Mouse (Mus musculus) midbrain, embryonic 16.5 days (tissue): Measurements from ENCODE around the gene Sox6. TPM values are rescaled to one million over a fixed set of nuclear protein-coding genes. Genes with fewer than 3 reads are reported as not detected.
A peak's percentile ranks its signal among the peaks of the same experiment; 100 is the strongest.
"Not testable (repeated sequence)": the region's sequence is repeated elsewhere in the genome, so short reads cannot be mapped to it uniquely, and the experiment has no call there.

ENCODE experiments used
- ATAC-seq: fragments of 200-750 bp; cut with Nextera tagmentation; 2 replicates; pipeline ENCODE4 v1.8.0; 2017; ENCODE audit warnings: moderate TSS enrichment
- H3K27ac ChIP-seq: fragments of 300-500 bp; sonication (generic); 2 replicates; pipeline ENCODE4 v1.5.1; 2014; ENCODE audit warnings: mild to moderate bottlenecking, low read length, mixed read lengths
- H3K27me3 ChIP-seq: fragments of 300-500 bp; sonication (generic); 2 replicates; pipeline ENCODE4 v1.6.1; 2014; ENCODE audit warnings: low read depth, low read length, mixed read lengths; ENCODE audit not compliant: control insufficient read depth, insufficient read depth
- H3K36me3 ChIP-seq: fragments of 300-500 bp; sonication (generic); 2 replicates; pipeline ENCODE4 v1.6.1; 2014; ENCODE audit warnings: mild to moderate bottlenecking, low read length, moderate library complexity, mixed read lengths; ENCODE audit not compliant: control insufficient read depth, insufficient read depth
- H3K4me1 ChIP-seq: fragments of 300-500 bp; sonication (generic); 2 replicates; pipeline ENCODE4 v1.6.1; 2014; ENCODE audit warnings: mild to moderate bottlenecking, low read length, mixed read lengths; ENCODE audit not compliant: control insufficient read depth, insufficient read depth
- H3K4me2 ChIP-seq: fragments of 300-500 bp; sonication (generic); 2 replicates; pipeline ENCODE4 v1.6.1; 2014; ENCODE audit warnings: mild to moderate bottlenecking, low read length, mixed read lengths
- H3K4me3 ChIP-seq: fragments of 300-500 bp; sonication (generic); 2 replicates; pipeline ENCODE4 v1.5.1; 2014; ENCODE audit warnings: low read depth, mild to moderate bottlenecking, low read length, moderate library complexity, mixed read lengths
- H3K9ac ChIP-seq: fragments of 300-500 bp; sonication (generic); 2 replicates; pipeline ENCODE4 v1.6.1; 2014; ENCODE audit warnings: low read depth, low read length, mixed read lengths
- H3K9me3 ChIP-seq: fragments of 300-500 bp; sonication (generic); replicated peaks from 2 replicates; pipeline ENCODE4 v1.6.1; 2014; ENCODE audit warnings: mild to moderate bottlenecking, low read length, mixed read lengths; ENCODE audit not compliant: control insufficient read depth, poor library complexity, severe bottlenecking
- WGBS: fragments of 180-500 bp; shearing (Covaris S2); extraction: QIAGEN DNeasy Blood & Tissue Kit; methylation state at CpG from one replicate; pipeline ENCODE4 v1.1.7; 2014; 5-methylcytosine and 5-hydroxymethylcytosine counted together
- polyA plus RNA-seq: library from polyadenylated mRNA; unstranded; fragments of >200 nt; fragmentation: Nextera tagmentation; extraction: Ambion mirVana; gene quantifications from 2 replicates; pipeline ENCODE4 v1.2.1, GENCODE M21; 2015

Sox6 gene
- polyA plus RNA-seq, 1 experiment from 2014 or later, result 47.2 TPM

DNA sequence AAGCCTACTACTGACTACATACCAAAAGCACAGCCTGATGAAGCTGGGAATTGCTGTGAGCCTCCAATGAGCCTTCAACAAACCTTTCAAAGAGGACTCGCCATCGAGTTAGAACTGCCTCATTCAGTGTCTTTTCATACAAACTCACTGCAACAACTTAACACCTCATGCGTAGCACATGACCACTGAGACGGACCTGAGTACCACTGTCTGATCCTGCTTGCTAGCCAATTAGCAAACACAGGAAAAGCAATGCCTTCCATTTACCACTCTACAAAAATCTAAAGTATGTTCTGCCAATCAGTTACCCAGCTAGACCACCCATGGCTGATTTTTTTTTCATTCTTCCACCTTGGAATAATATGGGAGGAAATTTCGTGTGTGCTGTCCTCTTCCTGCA, 414.1 kb downstream of the Sox6 start:
- H3K4me2 ChIP-seq, result no peak overlapping the region
- no peak for ATAC-seq
- WGBS, result 41% methylated on average over 5 of the region's 5 CpGs
- H3K9me3 ChIP-seq, result no peaks in the 10 kb centered on the region
- peaks cover 7% of the 10 kb centered on the region for H3K4me1 ChIP-seq
- H3K4me3 ChIP-seq, result no peak overlapping the region
- no peak overlapping the region for H3K9ac ChIP-seq
- H3K27ac ChIP-seq, result peak overlapping the region; percentile 38; the same call in 1 of the 2 replicates
- H3K27me3 ChIP-seq, result no peaks in the 10 kb centered on the region
- no peaks in the 10 kb centered on the region for H3K36me3 ChIP-seq

DNA sequence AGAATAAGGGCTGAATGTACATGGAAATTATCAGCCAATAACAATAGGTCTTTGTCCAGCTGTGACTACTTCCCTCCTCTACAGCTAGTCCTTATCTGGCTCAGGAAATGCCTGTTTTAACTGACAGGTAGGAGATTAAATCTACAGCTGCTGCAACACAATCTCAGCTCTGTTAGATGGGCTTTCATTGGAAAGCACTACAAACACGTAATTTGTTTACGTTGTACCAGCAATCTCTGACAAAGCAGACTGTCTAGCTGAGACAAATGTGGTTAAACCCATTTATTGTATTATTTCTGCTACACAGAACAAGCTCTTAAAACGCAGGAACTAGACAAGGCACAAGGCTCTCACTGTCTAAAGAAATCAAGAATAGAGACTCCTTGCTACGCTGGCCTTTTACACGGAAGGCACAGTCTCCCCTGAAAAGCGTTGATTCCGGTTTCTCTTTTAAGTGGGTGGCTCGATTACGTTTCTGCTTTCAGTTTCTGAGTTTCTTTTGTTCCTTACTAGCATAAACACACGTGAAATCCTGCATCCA, 422.8 kb downstream of the Sox6 start:
- Histone ChIP-seq H3K9me3 (no peaks in the 10 kb centered on the region), H3K9ac (peak overlapping the region; percentile 42; the same call in 1 of the 2 replicates), H3K4me3 (no peak overlapping the region), H3K27ac (peak overlapping the region; percentile 53; the same call in 1 of the 2 replicates), H3K4me2 (peak overlapping the region; percentile 30), H3K27me3 (no peaks in the 10 kb centered on the region), H3K4me1 (peaks cover 3% of the 10 kb centered on the region; the same call in 1 of the 2 replicates), H3K36me3 (no peaks in the 10 kb centered on the region)
- 21% methylated on average over 10 of the region's 10 CpGs for WGBS
- ATAC-seq, result no peak

DNA sequence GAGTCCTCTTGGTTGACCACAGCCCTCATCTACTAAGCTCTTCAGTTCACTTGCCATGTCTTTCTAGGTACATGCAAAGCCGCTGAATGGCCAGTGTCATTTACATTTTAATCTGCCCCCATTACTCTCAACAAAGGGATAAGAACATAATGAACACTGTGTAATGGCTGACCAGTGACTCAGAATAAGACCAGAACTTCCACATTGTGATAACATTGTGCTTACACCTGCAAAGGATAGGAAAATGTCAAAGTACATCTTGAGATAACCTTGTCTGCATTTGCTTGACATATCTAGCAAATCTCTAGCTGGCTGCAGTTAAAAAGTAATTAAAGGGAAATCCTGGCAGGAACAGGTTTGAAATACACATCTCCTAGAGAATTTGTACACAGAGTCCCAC, 431.1 kb downstream of the Sox6 start:
- WGBS, result 75% methylated on average over 1 of the region's 1 CpGs
- no peaks in the 10 kb centered on the region for H3K36me3 ChIP-seq
- H3K9ac ChIP-seq, result no peak overlapping the region

DNA sequence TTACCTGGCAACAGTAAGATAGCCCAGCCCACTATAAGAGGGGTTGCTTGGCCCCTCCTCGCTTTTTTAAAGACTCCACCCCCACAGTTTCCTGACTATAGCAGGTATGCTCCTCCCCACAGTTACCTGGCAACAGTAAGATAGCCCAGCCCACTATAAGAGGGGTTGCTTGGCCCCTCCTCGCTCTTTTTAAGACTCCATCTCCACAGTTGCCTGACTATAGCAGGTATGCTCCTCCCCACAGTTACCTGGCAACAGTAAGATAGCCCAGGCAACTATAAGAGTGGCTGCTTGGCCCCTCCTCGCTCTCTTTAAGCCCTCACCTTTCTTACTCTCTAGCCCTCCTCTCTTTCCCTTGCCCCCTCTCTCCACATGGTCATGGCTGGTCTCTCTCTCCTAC, 432.5 kb downstream of the Sox6 start:
- whole genome bisulfite sequencing, result 83% methylated on average over 3 of the region's 3 CpGs
- H3K4me2 ChIP-seq, H3K9me3 ChIP-seq, H3K36me3 ChIP-seq, H3K4me1 ChIP-seq, ATAC-seq, H3K27me3 ChIP-seq, H3K4me3 ChIP-seq, H3K27ac ChIP-seq, H3K9ac ChIP-seq: not testable (repeated sequence)

More for the DNA sequence above, 431.1 kb downstream of the Sox6 start:
- Histone ChIP-seq H3K4me3 (no peak overlapping the region), H3K27ac (no peak overlapping the region), H3K4me1 (peaks cover 3% of the 10 kb centered on the region), H3K4me2 (no peak overlapping the region), H3K9me3 (no peaks in the 10 kb centered on the region), H3K27me3 (no peaks in the 10 kb centered on the region)
- no peak for ATAC-seq

DNA sequence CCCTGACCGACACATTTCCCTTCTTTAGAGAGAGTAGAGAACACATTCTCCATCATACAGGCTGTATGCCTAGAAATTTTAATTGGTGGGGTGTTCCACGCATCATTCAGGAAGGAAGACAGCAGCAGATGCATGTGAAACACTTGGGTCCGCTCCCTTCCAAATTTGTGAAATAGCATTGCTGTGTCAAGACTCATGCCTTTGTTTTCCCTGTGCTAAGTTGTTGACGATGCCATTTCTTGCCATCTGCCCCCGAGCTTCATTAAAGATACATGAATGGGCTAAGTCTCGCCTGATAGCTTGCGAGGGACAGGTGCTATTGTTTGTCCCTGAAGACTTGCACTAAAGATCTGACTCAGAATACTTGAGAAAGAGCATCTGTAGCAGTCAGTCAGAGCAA, 433.7 kb downstream of the Sox6 start:
- Histone ChIP-seq H3K4me1 (peaks cover 3% of the 10 kb centered on the region), H3K9ac (no peak overlapping the region), H3K4me2 (no peak overlapping the region), H3K36me3 (no peaks in the 10 kb centered on the region), H3K27me3 (no peaks in the 10 kb centered on the region), H3K27ac (no peak overlapping the region), H3K9me3 (no peaks in the 10 kb centered on the region), H3K4me3 (no peak overlapping the region)
- no peak for ATAC-seq
- whole genome bisulfite sequencing, result 44% methylated on average over 7 of the region's 7 CpGs

DNA sequence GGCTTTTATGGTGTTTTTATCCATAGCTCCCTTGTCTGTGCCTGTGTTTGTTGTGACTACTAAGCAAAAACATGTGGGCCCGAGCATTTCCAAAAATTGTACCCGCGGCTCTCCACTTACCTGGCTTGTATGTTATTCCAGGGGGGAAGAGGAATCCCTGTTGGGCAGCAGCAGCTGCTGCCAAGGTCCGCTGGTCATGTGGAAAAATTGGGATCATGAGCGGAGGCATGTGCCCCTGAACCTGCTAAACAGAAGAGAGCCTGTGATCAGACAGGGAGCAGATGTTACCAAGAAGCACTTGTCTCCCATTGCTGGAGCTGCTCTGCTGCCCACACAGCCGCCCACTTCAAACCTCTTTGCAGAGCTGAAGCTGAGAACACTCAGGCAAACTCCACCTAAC, 441.2 kb downstream of the Sox6 start:
- H3K4me2 ChIP-seq, result no peak overlapping the region
- no peak overlapping the region for H3K9ac ChIP-seq
- ATAC-seq, result no peak
- WGBS, result 48% methylated on average over 6 of the region's 6 CpGs
- H3K27ac ChIP-seq, result no peak overlapping the region
- H3K9me3 ChIP-seq, result no peaks in the 10 kb centered on the region
- no peaks in the 10 kb centered on the region for H3K27me3 ChIP-seq
- no peaks in the 10 kb centered on the region for H3K36me3 ChIP-seq
- H3K4me3 ChIP-seq, result no peak overlapping the region
- H3K4me1 ChIP-seq, result peaks cover 2% of the 10 kb centered on the region; the same call in 1 of the 2 replicates

DNA sequence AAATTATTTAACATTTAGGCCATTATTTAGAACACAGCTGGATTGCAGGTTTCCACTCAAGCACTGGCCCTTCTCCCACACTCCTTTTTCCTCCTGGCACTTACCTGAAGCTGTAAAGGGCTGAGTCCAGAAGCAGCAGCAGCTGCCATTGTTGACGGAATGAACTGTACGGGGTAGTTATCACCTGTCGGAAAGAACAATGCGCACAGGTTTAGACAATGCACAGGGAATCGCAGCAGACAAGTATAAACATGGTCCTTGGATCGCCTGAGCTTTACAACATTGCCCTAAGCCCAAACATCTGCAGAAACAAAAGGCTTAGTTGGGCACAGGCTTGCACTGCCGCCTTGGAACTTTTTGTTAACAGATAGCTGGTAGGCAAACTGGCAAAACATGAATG, 458.1 kb downstream of the Sox6 start:
- no peak for ATAC-seq
- Histone ChIP-seq H3K4me2 (no peak overlapping the region), H3K4me1 (no peaks in the 10 kb centered on the region; the same call in 1 of the 2 replicates), H3K9ac (no peak overlapping the region), H3K9me3 (no peaks in the 10 kb centered on the region), H3K4me3 (no peak overlapping the region), H3K27ac (no peak overlapping the region), H3K27me3 (no peaks in the 10 kb centered on the region), H3K36me3 (no peaks in the 10 kb centered on the region)
- WGBS, result 61% methylated on average over 7 of the region's 7 CpGs

DNA sequence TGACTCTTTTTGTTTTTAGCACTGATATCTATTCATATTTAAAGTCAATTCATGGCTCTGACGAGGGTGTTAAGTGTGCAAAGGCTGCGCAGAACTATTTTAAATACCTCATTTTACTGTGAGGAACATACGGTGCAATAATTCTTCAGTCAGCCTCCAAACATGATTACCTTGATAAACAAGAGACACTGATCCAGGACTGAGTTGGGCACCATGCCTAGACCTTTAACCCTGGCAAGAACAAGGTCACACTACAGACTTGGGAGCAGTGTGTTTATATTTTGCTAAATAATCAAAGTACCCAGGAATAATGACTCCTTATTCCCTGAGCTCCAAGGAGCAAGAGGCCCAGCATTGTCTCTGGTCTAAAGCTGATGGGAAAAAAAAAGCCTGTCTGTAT, 458.8 kb downstream of the Sox6 start:
- WGBS, result 93% methylated on average over 3 of the region's 3 CpGs
- no peaks in the 10 kb centered on the region; the same call in 1 of the 2 replicates for H3K4me1 ChIP-seq
- H3K27ac ChIP-seq, result no peak overlapping the region
- H3K9me3 ChIP-seq, result no peaks in the 10 kb centered on the region
- no peaks in the 10 kb centered on the region for H3K36me3 ChIP-seq
- no peaks in the 10 kb centered on the region for H3K27me3 ChIP-seq
- ATAC-seq, result no peak
- H3K9ac ChIP-seq, result no peak overlapping the region
- H3K4me2 ChIP-seq, result no peak overlapping the region
- no peak overlapping the region for H3K4me3 ChIP-seq

DNA sequence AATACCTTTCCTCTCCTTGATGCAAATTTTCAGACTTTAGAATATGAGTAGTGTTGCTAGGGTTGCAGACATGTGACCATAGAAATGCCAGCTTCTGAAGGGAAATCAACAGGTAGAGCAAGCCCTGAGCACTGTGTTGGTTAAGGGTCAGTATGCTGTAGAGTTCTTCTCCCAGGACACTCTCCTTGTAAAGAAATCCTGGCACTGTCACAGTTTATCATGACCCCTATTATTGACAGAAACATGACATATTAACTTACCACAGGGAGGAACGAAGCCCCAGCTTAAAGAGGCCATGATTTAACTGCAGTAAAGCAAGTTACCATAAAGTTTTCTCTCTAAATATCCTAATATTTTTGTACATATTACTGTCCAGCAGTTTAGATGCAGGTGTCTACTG, 462.2 kb downstream of the Sox6 start:
- H3K4me3 ChIP-seq, result no peak overlapping the region
- H3K4me1 ChIP-seq, result no peaks in the 10 kb centered on the region
- no peaks in the 10 kb centered on the region for H3K36me3 ChIP-seq
- no peaks in the 10 kb centered on the region for H3K27me3 ChIP-seq
- H3K9ac ChIP-seq, result no peak overlapping the region
- no peak for ATAC-seq
- 91% methylated on average over 1 of the region's 1 CpGs for WGBS
- no peak overlapping the region for H3K27ac ChIP-seq
- no peak overlapping the region for H3K4me2 ChIP-seq
- no peaks in the 10 kb centered on the region for H3K9me3 ChIP-seq
